Mouse (Mus musculus) left cerebral cortex, adult 18-20 months (tissue): ENCODE data around the gene Cemip2. TPM values are rescaled to one million over a fixed set of nuclear protein-coding genes. Genes with fewer than 3 reads are reported as not detected.

Experiments
- total RNA-seq, 2 experiments: library from RNA; stranded (reverse); gene quantifications; 2 replicates each; pipeline ENCODE4 v1.2.3; 2021

Gene Cemip2
- total RNA-seq, 2 experiments from 2014 or later: 12.4 to 13.4 TPM

Other genes starting within 250 kb of the Cemip2 start
- 10 to 100 TPM; 22.1 to 24.9 TPM for gene 1110059E24Rik, start 125.4 kb upstream of the Cemip2 start, total RNA-seq
- 10 to 100 TPM; 36.8 to 40.6 TPM for gene Abhd17b, start 125.2 kb upstream of the Cemip2 start, total RNA-seq